Comparison of ENCODE assay signal across 18 mouse cellular contexts in the genomic region with DNA sequence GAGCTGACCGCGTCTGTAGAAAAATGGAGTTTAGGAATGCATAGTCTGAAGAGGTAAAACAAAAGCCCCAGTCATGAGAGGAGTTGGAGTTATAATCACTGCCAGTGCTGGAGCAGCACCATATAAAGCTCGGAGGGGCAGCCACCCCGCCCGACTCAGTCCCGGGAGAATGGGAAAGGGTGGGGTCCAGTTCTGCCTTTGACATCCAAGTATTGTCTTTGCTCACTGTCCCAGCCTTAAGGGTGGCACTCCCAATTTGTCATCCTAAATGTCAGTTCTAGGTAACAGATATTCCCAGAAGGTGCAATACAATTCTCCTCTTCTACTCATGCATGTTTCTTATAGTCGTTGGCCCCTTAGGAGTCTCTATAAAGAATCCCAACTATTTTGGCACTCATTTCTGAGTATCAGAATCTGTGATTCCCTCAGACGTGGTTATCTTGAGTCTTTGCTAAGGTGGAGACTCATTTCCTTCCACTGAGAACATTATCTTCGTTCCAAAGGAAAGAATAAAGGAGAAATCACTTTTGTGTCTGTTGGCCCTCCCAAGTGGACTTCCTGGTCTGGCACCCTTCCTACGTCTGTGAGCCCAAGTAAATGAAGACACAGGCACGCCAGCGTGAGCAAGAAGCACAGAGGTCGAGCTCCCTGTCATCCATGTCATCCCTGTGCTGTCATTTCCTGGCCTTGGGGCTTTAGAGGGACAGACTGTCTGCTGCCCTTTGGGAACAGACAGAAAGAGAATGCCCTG. TPM values are rescaled to one million over a fixed set of nuclear protein-coding genes. Genes with fewer than 3 reads are reported as not detected.
DNase-seq lines count a peak whose midpoint lies in the region; ATAC-seq and TF ChIP-seq lines count a peak whose summit lies in the region.
"Had no signal": no experiment of that assay in that cellular context is flagged by ENCODE, and none has a peak within 500 bp of the region (broad histone marks: within the 10 kb centered on the region; RNA-seq: fewer than 3 reads in every experiment).

No protein-coding gene starts in this region.

- H3K4me2 ChIP-seq in lung, postnatal 0 days (replicated peaks; ENCODE audit: low read depth, low read length): no peak overlapping the region
- H3K4me2 ChIP-seq: embryonic facial prominence, embryonic 13.5 days; forebrain, embryonic 15.5 days; hindbrain, embryonic 12.5 days; neural tube, embryonic 13.5 days had no signal

- no peak overlapping the region for H3K4me3 ChIP-seq in brown adipose tissue, adult 24 weeks (ENCODE audit: insufficient read depth, low read depth, low read length)
- H3K4me3 ChIP-seq in lung, postnatal 0 days (ENCODE audit: low read depth, low read length): no peak overlapping the region
- H3K4me3 ChIP-seq in embryonic facial prominence, embryonic 10.5 days: no peak overlapping the region
- H3K4me3 ChIP-seq: embryonic facial prominence, embryonic 13.5 days; forebrain, embryonic 15.5 days; hindbrain, embryonic 12.5 days; neural tube, embryonic 13.5 days had no signal

- 43% methylated on average over 13 of the region's 13 CpGs for WGBS in lung, postnatal 0 days
- 69% methylated on average over 13 of the region's 13 CpGs for WGBS in embryonic facial prominence, embryonic 10.5 days

- TF ChIP-seq CTCF in lung, postnatal 0 days (IDR thresholded peaks at IDR 0.05): no peak

- H3K27ac ChIP-seq in brown adipose tissue, adult 24 weeks (replicated peaks; ENCODE audit: low read depth, low read length): peak overlapping the region; percentile 71
- peak overlapping the region; percentile 48; the same call in 1 of the 2 replicates for H3K27ac ChIP-seq in lung, postnatal 0 days (ENCODE audit: low read length)
- no peak overlapping the region for H3K27ac ChIP-seq in embryonic facial prominence, embryonic 10.5 days (replicated peaks)
- H3K27ac ChIP-seq: embryonic facial prominence, embryonic 13.5 days; forebrain, embryonic 15.5 days; hindbrain, embryonic 12.5 days; neural tube, embryonic 13.5 days had no signal

- H3K36me3 ChIP-seq in lung, postnatal 0 days (ENCODE audit: insufficient read depth, low read length): no peaks in the 10 kb centered on the region
- no peaks in the 10 kb centered on the region for H3K36me3 ChIP-seq in embryonic facial prominence, embryonic 10.5 days (replicated peaks)
- H3K36me3 ChIP-seq: embryonic facial prominence, embryonic 13.5 days; forebrain, embryonic 15.5 days; hindbrain, embryonic 12.5 days; neural tube, embryonic 13.5 days had no signal

- peaks cover 11% of the 10 kb centered on the region for H3K4me1 ChIP-seq in brown adipose tissue, adult 24 weeks (ENCODE audit: control insufficient read depth, insufficient read depth, insufficient read length, low read length)
- H3K4me1 ChIP-seq in lung, postnatal 0 days (ENCODE audit: insufficient read depth, low read depth, low read length): no peaks in the 10 kb centered on the region
- peaks cover 4% of the 10 kb centered on the region; the same call in 1 of the 2 replicates for H3K4me1 ChIP-seq in embryonic facial prominence, embryonic 10.5 days

- H3K27me3 ChIP-seq in lung, postnatal 0 days (replicated peaks; ENCODE audit: insufficient read depth, low read length): no peaks in the 10 kb centered on the region
- H3K27me3 ChIP-seq in embryonic facial prominence, embryonic 10.5 days (replicated peaks; ENCODE audit: low read depth, poor library complexity, severe bottlenecking): no peaks in the 10 kb centered on the region
- H3K27me3 ChIP-seq: embryonic facial prominence, embryonic 13.5 days; forebrain, embryonic 15.5 days; hindbrain, embryonic 12.5 days; neural tube, embryonic 13.5 days had no signal

- H3K9ac ChIP-seq in lung, postnatal 0 days (replicated peaks; ENCODE audit: low read depth): no peak overlapping the region
- H3K9ac ChIP-seq: embryonic facial prominence, embryonic 13.5 days; forebrain, embryonic 15.5 days; hindbrain, embryonic 12.5 days; neural tube, embryonic 13.5 days had no signal

- peak; percentile 88 for ATAC-seq in lung, postnatal 0 days
- ATAC-seq in erythroid progenitor cell, adult 5-6 weeks (replicated peaks; ENCODE audit: low FRiP score, poor library complexity, severe bottlenecking): no peak
- ATAC-seq: forebrain, embryonic 15.5 days; midbrain, embryonic 16.5 days had no signal

- TF ChIP-seq EP300 in lung, postnatal 0 days (IDR thresholded peaks at IDR 0.05): peak; percentile 97

- no peaks in the 10 kb centered on the region for H3K9me3 ChIP-seq in lung, postnatal 0 days (ENCODE audit: low read length)
- no peaks in the 10 kb centered on the region for H3K9me3 ChIP-seq in embryonic facial prominence, embryonic 10.5 days
- H3K9me3 ChIP-seq: embryonic facial prominence, embryonic 13.5 days; forebrain, embryonic 15.5 days; hindbrain, embryonic 12.5 days; neural tube, embryonic 13.5 days had no signal

- peak; percentile 33 for DNase-seq in adrenal gland, adult 8-10 months
- DNase-seq in adrenal gland, postnatal 10 days: no peak
- DNase-seq in kidney, adult 8-10 months: peak; percentile 31 to 53
- DNase-seq in lung, postnatal 0 days (ENCODE audit: low spot score): peak; percentile 70
- no peak for DNase-seq in embryonic facial prominence, embryonic 10.5 days (ENCODE audit: low spot score)
- no peak for DNase-seq in right cerebral cortex, postnatal 36 days (ENCODE audit: low spot score in 2 of 2)
- DNase-seq: cerebellum, postnatal 10 days; gastrocnemius, postnatal 25 days; liver; thymus, adult 18-20 months had no signal

RNA-seq across cellular contexts. Expression of a gene that starts 50.3 kb away (rescaled TPM):
- not detected for total RNA-seq in adrenal gland, adult 8-10 months (2022)
- total RNA-seq in adrenal gland, postnatal 10 days (2021): under 1 TPM in 1 of 2 experiments, not detected in 1; 0.15 TPM
- polyA plus RNA-seq in brown adipose tissue, adult 24 weeks (2012; ENCODE audit: insufficient read depth, insufficient read length, missing spikeins): not detected in 2 replicates
- 0.21 and 0.33 TPM in 2 replicates for polyA plus RNA-seq in lung, postnatal 0 days (2015; fragmentation: Nextera tagmentation; extraction: Ambion mirVana)
- 0.22 and 0.38 TPM in 2 replicates for polyA plus RNA-seq in embryonic facial prominence, embryonic 10.5 days (2016; fragmentation: Nextera tagmentation; extraction: Ambion mirVana)
- not detected in 2 replicates for total RNA-seq in erythroid progenitor cell, adult 5-6 weeks (2015; ENCODE audit: low replicate concordance)
- total RNA-seq in erythroid progenitor cell, adult 5-6 weeks (2017; ENCODE audit: low replicate concordance): 3.0 TPM in 1 of 2 replicates, not detected in the other
- total RNA-seq: gastrocnemius, postnatal 25 days had no signal
- polyA plus RNA-seq: large intestine, adult 2 months; neural tube, embryonic 13.5 days had no signal

Comparison
In these comparisons a context has a peak if more than half of its experiments do, and no peak if none do; other contexts are left out.
1. DNase-seq: peak in adrenal gland, adult 8-10 months (single experiment), kidney, adult 8-10 months (2 of 2) and lung, postnatal 0 days (single experiment); none in adrenal gland, postnatal 10 days (single experiment), embryonic facial prominence, embryonic 10.5 days (single experiment) and right cerebral cortex, postnatal 36 days (0 of 2).